Mouse (Mus musculus): Measurements from ENCODE around the gene Adprm. TPM values are rescaled to one million over a fixed set of nuclear protein-coding genes. Genes with fewer than 3 reads are reported as not detected.
"Not testable (repeated sequence)": the region's sequence is repeated elsewhere in the genome, so short reads cannot be mapped to it uniquely, and the experiment has no call there.

Adprm gene
- polyA plus RNA-seq (2015; fragmentation: Nextera tagmentation; extraction: Ambion mirVana), result 25.7 and 28.5 TPM in 2 replicates

DNA sequence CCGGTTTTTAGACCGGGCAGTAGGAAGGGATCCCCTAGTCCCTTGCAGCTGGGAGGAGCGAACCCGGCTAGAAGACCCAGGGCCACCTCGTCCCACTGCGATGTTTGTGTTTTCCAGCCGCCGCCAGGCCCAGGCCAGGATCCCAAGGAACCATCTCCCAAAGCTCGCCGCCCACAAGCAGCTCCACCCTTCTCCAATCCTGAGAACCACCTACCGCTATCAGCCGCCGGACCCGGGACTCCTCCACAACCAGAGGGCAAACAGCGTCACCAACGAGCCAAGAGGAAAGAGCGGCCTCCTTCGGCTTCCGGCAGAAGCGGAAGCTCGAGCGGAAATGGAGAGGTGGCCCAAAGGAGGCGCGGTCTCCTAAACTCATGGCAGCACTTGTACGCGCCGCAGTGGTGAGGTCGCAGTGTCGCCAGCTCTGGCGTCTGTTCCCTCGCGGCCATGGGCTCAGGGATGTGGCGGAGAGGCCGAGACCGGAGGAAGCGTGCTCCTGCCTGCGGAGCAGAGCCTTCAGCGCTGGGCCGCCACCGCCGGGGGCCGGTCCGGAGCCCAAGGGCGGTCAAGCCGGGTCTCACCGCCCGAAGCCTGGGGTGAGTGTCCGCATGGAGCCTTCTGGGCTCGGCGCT, at the start of gene Adprm, which contains the start of gene Sco1:
Adprm (minus strand) TSS at position 274 of the 632 bp plus-strand sequence.
Sco1 (plus strand) TSS at position 350 of the 632 bp plus-strand sequence.
- WGBS, result under 1% methylated on average over 50 of the region's 50 CpGs
- Histone ChIP-seq H3K9ac (peak within 1 kb of the TSS; percentile 95), H3K4me3 (peak within 1 kb of the TSS; percentile 99), H3K4me2 (peak within 1 kb of the TSS; percentile 60), H3K9me3 (no peaks in the 10 kb centered on the region), H3K27ac (peak within 1 kb of the TSS; percentile 84), H3K27me3 (no peaks in the 10 kb centered on the region), H3K4me1 (peaks cover 18% of the 10 kb centered on the region), H3K36me3 (peaks cover 20% of the 10 kb centered on the region)
- peak; percentile 96 for ATAC-seq (ENCODE audit: borderline replicate concordance, extremely low read depth, low FRiP score, low TSS enrichment)

GRCm38 (mm10) chr11:67101713-67102112, 49.3 kb upstream of the Adprm start:
- Histone ChIP-seq H3K4me2 (no peak overlapping the region), H3K9me3 (no peaks in the 10 kb centered on the region), H3K4me3 (no peak overlapping the region), H3K4me1 (no peaks in the 10 kb centered on the region), H3K27ac (no peak overlapping the region), H3K36me3 (no peaks in the 10 kb centered on the region), H3K9ac (no peak overlapping the region), H3K27me3 (no peaks in the 10 kb centered on the region)
- 22% methylated on average over 7 of the region's 8 CpGs for WGBS
- no peak for ATAC-seq (ENCODE audit: borderline replicate concordance, extremely low read depth, low FRiP score, low TSS enrichment)

DNA sequence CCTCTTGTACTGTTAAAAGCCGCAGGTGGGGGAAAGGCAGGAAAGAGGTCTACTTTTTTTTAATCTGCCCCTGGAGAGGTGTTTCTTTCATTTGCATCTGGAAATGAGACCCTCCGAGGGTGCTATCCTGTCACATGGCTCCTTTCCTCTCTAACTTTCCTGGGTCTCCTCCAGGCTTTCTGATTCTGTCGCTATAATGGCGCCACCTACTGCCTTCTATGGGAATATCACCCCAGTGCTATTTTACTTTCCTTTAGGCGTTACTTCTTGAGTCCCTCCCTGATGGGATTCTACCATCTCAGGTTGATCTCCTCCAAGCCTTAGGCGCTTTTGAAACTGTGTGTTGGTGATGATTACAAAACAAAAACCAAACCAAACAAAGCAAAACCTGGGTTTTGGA, 47.8 kb upstream of the Adprm start:
- WGBS, result 23% methylated on average over 6 of the region's 6 CpGs
- Histone ChIP-seq H3K9me3 (no peaks in the 10 kb centered on the region), H3K4me1 (no peaks in the 10 kb centered on the region), H3K36me3 (no peaks in the 10 kb centered on the region), H3K4me3 (no peak overlapping the region), H3K27me3 (no peaks in the 10 kb centered on the region), H3K27ac (no peak overlapping the region), H3K9ac (no peak overlapping the region), H3K4me2 (no peak overlapping the region)
- no peak for ATAC-seq (ENCODE audit: borderline replicate concordance, extremely low read depth, low FRiP score, low TSS enrichment)

- Histone ChIP-seq H3K36me3 (no peaks in the 10 kb centered on the region), H3K9ac (no peak overlapping the region), H3K4me3 (no peak overlapping the region), H3K27ac (no peak overlapping the region), H3K9me3 (no peaks in the 10 kb centered on the region), H3K4me2 (no peak overlapping the region), H3K27me3 (peaks cover 3% of the 10 kb centered on the region; the same call in 1 of the 2 replicates), H3K4me1 (no peaks in the 10 kb centered on the region)
- 93% methylated on average over 16 of the region's 16 CpGs for WGBS
- ATAC-seq (ENCODE audit: borderline replicate concordance, extremely low read depth, low FRiP score, low TSS enrichment), result no peak
Observed at GRCm38 (mm10) chr11:67099241-67099640, 46.8 kb upstream of the Adprm start.

- ATAC-seq (ENCODE audit: borderline replicate concordance, extremely low read depth, low FRiP score, low TSS enrichment), result no peak
- H3K27ac ChIP-seq, result no peak overlapping the region
- H3K27me3 ChIP-seq, result peaks cover 3% of the 10 kb centered on the region; the same call in 1 of the 2 replicates
- no peaks in the 10 kb centered on the region for H3K9me3 ChIP-seq
- no peak overlapping the region for H3K4me2 ChIP-seq
- whole genome bisulfite sequencing, result 77% methylated on average over 11 of the region's 11 CpGs
- H3K4me1 ChIP-seq, result no peaks in the 10 kb centered on the region
- H3K9ac ChIP-seq, result no peak overlapping the region
- H3K4me3 ChIP-seq, result no peak overlapping the region
- H3K36me3 ChIP-seq, result no peaks in the 10 kb centered on the region
Observed at GRCm38 (mm10) chr11:67098427-67098826, 46.0 kb upstream of the Adprm start.

- H3K4me1 ChIP-seq, result no peaks in the 10 kb centered on the region
- ATAC-seq (ENCODE audit: borderline replicate concordance, extremely low read depth, low FRiP score, low TSS enrichment), result no peak
- no peak overlapping the region for H3K4me3 ChIP-seq
- no peak overlapping the region for H3K27ac ChIP-seq
- H3K36me3 ChIP-seq, result no peaks in the 10 kb centered on the region
- no peak overlapping the region for H3K4me2 ChIP-seq
- no peaks in the 10 kb centered on the region for H3K9me3 ChIP-seq
- H3K27me3 ChIP-seq, result peaks cover 3% of the 10 kb centered on the region; the same call in 1 of the 2 replicates
- WGBS, result 80% methylated on average over 10 of the region's 10 CpGs
- no peak overlapping the region for H3K9ac ChIP-seq
Observed at GRCm38 (mm10) chr11:67097709-67098108, 45.3 kb upstream of the Adprm start.

DNA sequence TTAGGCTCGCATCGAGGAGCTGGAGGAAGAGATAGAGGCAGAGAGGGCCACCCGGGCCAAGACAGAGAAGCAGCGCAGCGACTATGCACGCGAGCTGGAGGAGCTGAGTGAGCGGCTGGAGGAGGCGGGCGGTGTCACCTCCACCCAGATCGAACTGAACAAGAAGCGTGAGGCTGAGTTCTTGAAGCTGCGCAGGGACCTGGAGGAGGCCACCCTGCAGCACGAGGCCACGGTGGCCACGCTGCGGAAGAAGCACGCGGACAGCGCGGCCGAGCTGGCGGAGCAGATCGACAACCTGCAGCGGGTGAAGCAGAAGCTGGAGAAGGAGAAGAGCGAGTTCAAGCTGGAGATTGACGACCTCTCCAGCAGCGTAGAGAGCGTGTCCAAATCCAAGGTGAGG, 42.1 kb upstream of the Adprm start:
- no peak for ATAC-seq (ENCODE audit: borderline replicate concordance, extremely low read depth, low FRiP score, low TSS enrichment)
- Histone ChIP-seq H3K27me3 (peaks cover 3% of the 10 kb centered on the region; the same call in 1 of the 2 replicates), H3K4me3 (no peak overlapping the region), H3K36me3 (no peaks in the 10 kb centered on the region), H3K4me2 (no peak overlapping the region), H3K4me1 (no peaks in the 10 kb centered on the region), H3K27ac (no peak overlapping the region), H3K9me3 (no peaks in the 10 kb centered on the region), H3K9ac (no peak overlapping the region)
- WGBS, result 65% methylated on average over 29 of the region's 29 CpGs

- no peak for ATAC-seq (ENCODE audit: borderline replicate concordance, extremely low read depth, low FRiP score, low TSS enrichment)
- Histone ChIP-seq H3K4me3 (no peak overlapping the region), H3K27me3 (peaks cover 3% of the 10 kb centered on the region; the same call in 1 of the 2 replicates), H3K4me1 (no peaks in the 10 kb centered on the region), H3K9ac (no peak overlapping the region), H3K9me3 (no peaks in the 10 kb centered on the region), H3K4me2 (no peak overlapping the region), H3K27ac (no peak overlapping the region), H3K36me3 (no peaks in the 10 kb centered on the region)
- WGBS, result 98% methylated on average over 5 of the region's 5 CpGs
Observed at GRCm38 (mm10) chr11:67093652-67094051, 41.3 kb upstream of the Adprm start.

GRCm38 (mm10) chr11:67093201-67093600, 40.8 kb upstream of the Adprm start:
- H3K27ac ChIP-seq, result no peak overlapping the region
- H3K4me1 ChIP-seq, result no peaks in the 10 kb centered on the region
- H3K4me3 ChIP-seq, result no peak overlapping the region
- no peaks in the 10 kb centered on the region for H3K9me3 ChIP-seq
- peaks cover 3% of the 10 kb centered on the region; the same call in 1 of the 2 replicates for H3K27me3 ChIP-seq
- 71% methylated on average over 9 of the region's 9 CpGs for WGBS
- H3K36me3 ChIP-seq, result no peaks in the 10 kb centered on the region
- H3K9ac ChIP-seq, result no peak overlapping the region
- H3K4me2 ChIP-seq, result no peak overlapping the region
- ATAC-seq (ENCODE audit: borderline replicate concordance, extremely low read depth, low FRiP score, low TSS enrichment), result no peak

- not testable (repeated sequence) for H3K9ac ChIP-seq; H3K4me2 ChIP-seq; ATAC-seq (ENCODE audit: borderline replicate concordance, extremely low read depth, low FRiP score, low TSS enrichment); H3K4me1 ChIP-seq; H3K27me3 ChIP-seq; H3K4me3 ChIP-seq; H3K9me3 ChIP-seq; H3K27ac ChIP-seq; H3K36me3 ChIP-seq
- WGBS, result 73% methylated on average over 12 of the region's 12 CpGs
Observed at GRCm38 (mm10) chr11:67092354-67092753, 40.0 kb upstream of the Adprm start.

GRCm38 (mm10) chr11:67087225-67087624, 34.8 kb upstream of the Adprm start:
- no peaks in the 10 kb centered on the region for H3K9me3 ChIP-seq
- H3K4me2 ChIP-seq, result no peak overlapping the region
- 74% methylated on average over 12 of the region's 12 CpGs for WGBS
- H3K4me1 ChIP-seq, result no peaks in the 10 kb centered on the region
- H3K9ac ChIP-seq, result no peak overlapping the region
- H3K36me3 ChIP-seq, result no peaks in the 10 kb centered on the region
- no peak overlapping the region for H3K27ac ChIP-seq
- peaks cover 26% of the 10 kb centered on the region for H3K27me3 ChIP-seq
- no peak overlapping the region for H3K4me3 ChIP-seq
- no peak for ATAC-seq (ENCODE audit: borderline replicate concordance, extremely low read depth, low FRiP score, low TSS enrichment)

- Histone ChIP-seq H3K9ac (no peak overlapping the region), H3K4me3 (no peak overlapping the region), H3K4me1 (no peaks in the 10 kb centered on the region), H3K36me3 (no peaks in the 10 kb centered on the region), H3K27me3 (peaks cover 26% of the 10 kb centered on the region), H3K9me3 (no peaks in the 10 kb centered on the region), H3K27ac (no peak overlapping the region), H3K4me2 (no peak overlapping the region)
- WGBS, result 52% methylated on average over 9 of the region's 9 CpGs
- no peak for ATAC-seq (ENCODE audit: borderline replicate concordance, extremely low read depth, low FRiP score, low TSS enrichment)
Observed at GRCm38 (mm10) chr11:67086467-67087164, 34.2 kb upstream of the Adprm start.

Measured in lung, embryonic 15.5 days (tissue).